Mouse (Mus musculus) urinary bladder, postnatal 36 days (tissue): ENCODE measurements around the gene Arhgdib.
A peak's percentile ranks its signal among the peaks of the same experiment; 100 is the strongest.
"Not testable (repeated sequence)": the region's sequence is repeated elsewhere in the genome, so short reads cannot be mapped to it uniquely, and the experiment has no call there.

Experiments
- DNase-seq, 2 experiments: peaks; one replicate each; pipeline ENCODE4 v3.0.0; 2022; ENCODE audit warnings: low spot score in 2 of 2, mixed read lengths in 1 of 2

Arhgdib gene

GRCm38 (mm10) chr6:136889067-136889466, 52.6 kb downstream of the Arhgdib start:
- DNase-seq: no peak

- peak; percentile 45 to 59 for DNase-seq
Observed at GRCm38 (mm10) chr6:136887854-136888253, 53.8 kb downstream of the Arhgdib start.

GRCm38 (mm10) chr6:136884766-136885165, 56.9 kb downstream of the Arhgdib start:
- DNase-seq: not testable (repeated sequence)

- DNase-seq: no peak
Observed at GRCm38 (mm10) chr6:136883961-136884360, 57.7 kb downstream of the Arhgdib start.

- DNase-seq: peak in 1 of 2 experiments; percentile 18
Observed at GRCm38 (mm10) chr6:136883431-136883915, 58.2 kb downstream of the Arhgdib start.

- no peak for DNase-seq
Observed at GRCm38 (mm10) chr6:136881678-136882077, 60.0 kb downstream of the Arhgdib start.

- peak; percentile 47 to 53 for DNase-seq
Observed at GRCm38 (mm10) chr6:136875670-136876069, 66.0 kb downstream of the Arhgdib start, which contains the start of gene Mgp. Gene Mgp (minus strand): TSS chr6:136875823.

- peak in 1 of 2 experiments; percentile 18 for DNase-seq
Observed at GRCm38 (mm10) chr6:136874599-136874998, 67.1 kb downstream of the Arhgdib start.
